Mouse (Mus musculus) layer of hippocampus, adult 11-12 months (tissue): Measurements from ENCODE around the gene Cphx3.
"Not testable (repeated sequence)": the region's sequence is repeated elsewhere in the genome, so short reads cannot be mapped to it uniquely, and the experiment has no call there.

ENCODE experiments used
- DNase-seq: peaks from one replicate; pipeline ENCODE4 v3.0.0; 2022; ENCODE audit warnings: low spot score

Cphx3 gene

GRCm38 (mm10) chr14:26173955-26174354 is 91.9 kb downstream of the Cphx3 start:
- DNase-seq: not testable (repeated sequence)

- not testable (repeated sequence) for DNase-seq
These were observed 92.9 kb downstream of the Cphx3 start for GRCm38 (mm10) chr14:26175028-26175427.

GRCm38 (mm10) chr14:26181660-26182059 is 99.6 kb downstream of the Cphx3 start:
- not testable (repeated sequence) for DNase-seq

- DNase-seq: not testable (repeated sequence)
These were observed 100.3 kb downstream of the Cphx3 start, which contains the start of gene Plac9b for GRCm38 (mm10) chr14:26182380-26182779. Gene Plac9b (minus strand): TSS chr14:26182480.

GRCm38 (mm10) chr14:26186638-26187037 is 104.5 kb downstream of the Cphx3 start:
- not testable (repeated sequence) for DNase-seq

- not testable (repeated sequence) for DNase-seq
These were observed 106.3 kb downstream of the Cphx3 start for GRCm38 (mm10) chr14:26188361-26188760.

GRCm38 (mm10) chr14:26197851-26198250 is 115.8 kb downstream of the Cphx3 start:
- DNase-seq: not testable (repeated sequence)

GRCm38 (mm10) chr14:26206197-26206925 is 124.3 kb downstream of the Cphx3 start:
- not testable (repeated sequence) for DNase-seq

- DNase-seq: not testable (repeated sequence)
These were observed 124.8 kb downstream of the Cphx3 start, which contains the start of gene Tmem254b for GRCm38 (mm10) chr14:26206926-26207247. Gene Tmem254b (minus strand): TSS chr14:26207041.

- DNase-seq: not testable (repeated sequence)
These were observed 134.3 kb downstream of the Cphx3 start for GRCm38 (mm10) chr14:26216233-26217000.

- not testable (repeated sequence) for DNase-seq
These were observed 155.1 kb downstream of the Cphx3 start for GRCm38 (mm10) chr14:26237183-26237582.

- DNase-seq: not testable (repeated sequence)
These were observed 175.9 kb downstream of the Cphx3 start, which contains the start of gene Duxbl3 for GRCm38 (mm10) chr14:26257756-26258617. Gene Duxbl3 (plus strand): TSS chr14:26257962.

GRCm38 (mm10) chr14:26258729-26259128 is 176.6 kb downstream of the Cphx3 start:
- DNase-seq: not testable (repeated sequence)
